Mouse (Mus musculus) intestine, postnatal 0 days (tissue): ENCODE measurements around the gene Gm12216. TPM values are rescaled to one million over a fixed set of nuclear protein-coding genes. Genes with fewer than 3 reads are reported as not detected.
"Not testable (repeated sequence)": the region's sequence is repeated elsewhere in the genome, so short reads cannot be mapped to it uniquely, and the experiment has no call there.

Source experiments
- ATAC-seq: fragments of 200-750 bp; cut with Nextera tagmentation; 2 replicates; pipeline ENCODE4 v1.8.0; 2017; ENCODE audit warnings: mild to moderate bottlenecking, moderate TSS enrichment, moderate library complexity
- H3K27ac ChIP-seq: fragments of 300-500 bp; sonication (generic); 2 replicates; pipeline ENCODE4 v1.5.1; 2014; ENCODE audit warnings: mild to moderate bottlenecking, low read depth, low read length, moderate library complexity
- H3K27me3 ChIP-seq: fragments of 300-500 bp; sonication (generic); replicated peaks from 2 replicates; pipeline ENCODE4 v1.6.1; 2014; ENCODE audit warnings: low read length, mixed read lengths; ENCODE audit not compliant: control insufficient read depth, insufficient read depth
- H3K36me3 ChIP-seq: fragments of 300-500 bp; sonication (generic); 2 replicates; pipeline ENCODE4 v1.6.1; 2014; ENCODE audit warnings: mild to moderate bottlenecking, moderate library complexity; ENCODE audit not compliant: control insufficient read depth, insufficient read depth
- H3K4me1 ChIP-seq: fragments of 300-500 bp; sonication (generic); replicated peaks from 2 replicates; pipeline ENCODE4 v1.6.1; 2014; ENCODE audit warnings: antibody characterized with exemption, low read length, mixed read lengths; ENCODE audit not compliant: control insufficient read depth, insufficient read depth
- H3K4me2 ChIP-seq: fragments of 300-500 bp; sonication (generic); replicated peaks from 2 replicates; pipeline ENCODE4 v1.6.1; 2014; ENCODE audit warnings: low read depth, mild to moderate bottlenecking, moderate library complexity
- H3K4me3 ChIP-seq: fragments of 300-500 bp; sonication (generic); 2 replicates; pipeline ENCODE4 v1.5.1; 2014; ENCODE audit warnings: low read depth, low read length
- H3K9ac ChIP-seq: fragments of 300-500 bp; sonication (generic); 2 replicates; pipeline ENCODE4 v1.6.1; 2014; ENCODE audit warnings: mild to moderate bottlenecking, low read depth, low read length
- H3K9me3 ChIP-seq: fragments of 300-500 bp; sonication (generic); 2 replicates; pipeline ENCODE4 v1.6.1; 2016; ENCODE audit warnings: mixed run types; ENCODE audit not compliant: control insufficient read depth
- CTCF ChIP-seq: sonication (generic); IDR thresholded peaks from 2 replicates; pipeline ENCODE4 v1.5.1; 2016; ENCODE audit warnings: low read depth, mild to moderate bottlenecking, control low read depth, antibody characterized with exemption, moderate library complexity
- WGBS: fragments of 180-500 bp; shearing (Covaris S2); extraction: QIAGEN DNeasy Blood & Tissue Kit; methylation state at CpG from one replicate; pipeline ENCODE4 v1.1.7; 2014; 5-methylcytosine and 5-hydroxymethylcytosine counted together
- polyA plus RNA-seq: library from polyadenylated mRNA; unstranded; fragments of >200 nt; fragmentation: Nextera tagmentation; extraction: Ambion mirVana; gene quantifications from 2 replicates; pipeline ENCODE4 v1.2.1, GENCODE M21; 2015

The Gm12216 gene
- polyA plus RNA-seq, 1 experiment from 2014 or later = 6.5 TPM

DNA sequence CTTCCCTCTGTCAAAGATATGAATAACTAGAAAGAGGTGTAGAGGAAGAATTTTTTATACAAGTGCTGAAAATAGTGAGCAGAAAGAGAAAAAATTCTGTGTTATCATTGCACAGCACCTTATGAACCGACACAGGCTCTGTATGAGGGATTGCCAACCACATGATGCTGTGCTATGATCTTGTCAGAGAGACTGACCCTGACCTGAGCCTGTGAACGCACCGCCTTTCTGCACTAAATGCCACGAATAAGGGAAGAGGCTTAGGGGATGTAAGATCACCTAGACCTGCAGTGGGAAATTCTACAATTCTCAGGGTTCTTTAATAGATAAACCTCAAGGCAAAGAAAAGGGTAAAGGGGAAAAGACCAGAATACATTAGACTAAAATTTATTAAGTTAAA lies 17.4 kb upstream of the Gm12216 start:
- Histone ChIP-seq H3K9me3 (no peaks in the 10 kb centered on the region), H3K4me3 (no peak overlapping the region), H3K4me1 (no peaks in the 10 kb centered on the region), H3K9ac (no peak overlapping the region), H3K27me3 (no peaks in the 10 kb centered on the region), H3K36me3 (peaks cover 16% of the 10 kb centered on the region; the same call in 1 of the 2 replicates), H3K4me2 (no peak overlapping the region), H3K27ac (no peak overlapping the region)
- no peak for ATAC-seq
- WGBS = 88% methylated on average over 4 of the region's 4 CpGs
- no peak for TF ChIP-seq CTCF

DNA sequence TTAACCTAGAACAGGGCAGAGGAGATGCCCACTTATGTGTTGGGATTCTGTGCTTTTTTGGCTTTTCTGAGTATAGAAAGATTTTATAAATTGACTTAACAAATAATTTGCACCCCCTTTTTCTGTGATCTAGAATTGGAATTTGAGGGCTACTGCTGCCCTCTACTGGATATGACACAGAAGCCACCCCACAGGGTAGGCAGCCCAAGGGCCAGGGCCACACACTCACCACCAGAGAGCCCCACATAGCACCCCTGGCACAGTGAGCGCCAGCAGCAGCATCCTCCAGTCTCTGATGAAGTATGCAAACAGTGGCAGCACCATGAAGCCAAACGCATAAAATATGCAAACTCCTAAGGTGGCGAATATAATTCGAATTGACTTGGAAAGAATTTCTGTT lies 15.7 kb upstream of the Gm12216 start:
- 43% methylated on average over 4 of the region's 4 CpGs for WGBS
- no peaks in the 10 kb centered on the region for H3K4me1 ChIP-seq
- H3K9me3 ChIP-seq = no peaks in the 10 kb centered on the region
- TF ChIP-seq CTCF = peak; percentile 68
- H3K27me3 ChIP-seq = no peaks in the 10 kb centered on the region
- no peak overlapping the region for H3K9ac ChIP-seq
- H3K36me3 ChIP-seq = peaks cover 17% of the 10 kb centered on the region; the same call in 1 of the 2 replicates
- no peak overlapping the region for H3K4me3 ChIP-seq
- ATAC-seq = peak; percentile 74
- no peak overlapping the region for H3K4me2 ChIP-seq
- H3K27ac ChIP-seq = no peak overlapping the region

DNA sequence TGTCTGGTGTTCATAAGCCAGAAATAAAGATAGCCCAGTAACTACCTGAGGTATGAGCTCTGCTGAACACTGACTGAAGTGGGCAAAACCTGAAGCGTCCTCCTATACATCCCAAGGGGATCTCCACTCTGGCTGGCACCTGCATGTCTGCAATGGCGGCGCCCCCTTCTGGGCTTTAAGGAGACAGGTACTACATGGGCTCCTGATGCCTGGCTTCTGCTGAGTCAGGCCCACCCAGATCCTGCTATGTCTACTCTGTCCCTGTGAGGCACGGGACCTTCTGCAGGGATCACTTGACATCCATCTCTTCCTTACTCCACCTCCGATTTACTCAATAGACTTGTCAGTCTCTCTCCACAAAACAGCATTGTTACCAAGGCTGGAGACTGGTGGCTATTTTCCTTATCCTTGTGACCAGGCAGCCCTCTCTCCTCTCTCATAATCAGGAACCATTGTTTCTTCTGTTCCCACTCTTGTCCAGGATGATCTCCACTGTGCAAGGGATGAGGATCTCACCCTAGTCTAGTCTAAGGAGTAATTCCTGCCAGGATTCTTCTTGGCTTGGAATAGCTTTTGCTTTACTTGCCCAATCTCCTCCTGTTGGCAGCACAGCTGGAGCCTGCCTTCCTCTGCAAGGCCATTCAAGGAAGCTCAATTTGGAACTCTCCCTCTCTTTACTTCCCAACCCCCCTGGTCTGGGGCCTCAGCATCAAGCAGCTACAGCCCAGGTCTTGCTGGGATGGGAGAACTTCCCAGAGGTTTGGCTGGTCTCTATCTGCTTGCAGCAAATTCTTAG lies 15.1 kb upstream of the Gm12216 start:
- not testable (repeated sequence) for H3K27ac ChIP-seq, H3K4me1 ChIP-seq, H3K9ac ChIP-seq, H3K4me2 ChIP-seq, H3K4me3 ChIP-seq, ATAC-seq, H3K27me3 ChIP-seq, H3K9me3 ChIP-seq
- 70% methylated on average over 5 of the region's 5 CpGs for WGBS
- peak; percentile 39 for TF ChIP-seq CTCF
- H3K36me3 ChIP-seq = peaks cover 17% of the 10 kb centered on the region; the same call in 1 of the 2 replicates

DNA sequence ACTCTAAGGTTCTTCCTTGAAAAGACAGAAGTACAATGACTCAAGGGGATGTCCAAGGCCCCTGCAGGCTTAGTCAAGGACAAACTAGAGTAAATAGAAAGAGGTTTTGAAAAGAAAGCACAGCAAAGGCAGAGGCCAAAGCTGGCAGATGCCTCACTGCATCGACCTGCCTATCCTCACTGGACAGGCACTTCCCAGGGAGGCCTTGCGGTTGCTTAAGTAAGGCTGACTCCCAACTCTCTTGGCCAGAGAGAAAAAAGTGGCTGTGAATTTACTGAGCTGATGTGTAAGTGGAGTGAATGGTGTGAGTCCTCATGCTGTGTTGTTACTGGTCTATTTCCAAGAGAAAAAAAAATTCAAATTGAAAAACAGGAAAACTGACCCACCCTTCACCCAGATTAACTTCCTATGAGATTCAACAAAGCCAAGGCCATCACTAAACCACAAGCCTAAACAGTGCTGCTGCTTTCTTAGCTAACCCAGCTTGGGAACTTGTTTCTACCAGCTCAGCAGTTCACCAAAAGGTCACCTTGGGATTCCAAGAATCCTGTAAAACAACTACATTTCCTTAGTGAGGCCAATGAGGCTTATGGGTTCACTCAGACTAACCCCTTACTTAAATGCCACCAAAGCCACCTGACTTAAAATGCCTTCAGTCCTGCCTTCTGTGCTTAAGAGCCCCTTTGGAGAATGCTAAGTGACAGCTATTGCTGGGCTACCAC lies 12.9 kb upstream of the Gm12216 start:
- H3K4me1 ChIP-seq = no peaks in the 10 kb centered on the region
- no peak overlapping the region for H3K9ac ChIP-seq
- H3K27ac ChIP-seq = no peak overlapping the region
- WGBS = 81% methylated on average over 2 of the region's 2 CpGs
- no peaks in the 10 kb centered on the region for H3K27me3 ChIP-seq
- no peak for ATAC-seq
- no peak overlapping the region for H3K4me2 ChIP-seq
- H3K9me3 ChIP-seq = no peaks in the 10 kb centered on the region
- peaks cover 17% of the 10 kb centered on the region; the same call in 1 of the 2 replicates for H3K36me3 ChIP-seq
- TF ChIP-seq CTCF = no peak
- no peak overlapping the region for H3K4me3 ChIP-seq

DNA sequence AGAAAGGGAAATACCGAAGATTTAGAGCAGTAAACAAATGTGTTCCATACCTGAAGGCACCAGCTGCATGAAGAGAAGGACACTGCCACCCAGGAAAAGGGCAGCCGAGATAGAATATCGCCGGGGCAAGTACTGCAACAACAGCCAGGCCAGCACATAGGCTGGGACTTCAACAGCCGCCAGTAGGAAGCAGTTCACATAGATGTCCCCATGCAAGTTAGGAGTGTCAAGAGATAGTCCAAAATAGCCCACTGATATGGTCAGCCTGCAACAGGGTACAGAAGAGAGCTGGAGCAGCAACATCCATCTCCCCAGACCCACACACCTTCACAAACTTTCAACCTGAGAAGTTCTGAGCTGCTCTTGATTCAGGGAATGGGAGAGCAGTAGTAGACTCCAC lies 10.1 kb upstream of the Gm12216 start:
- 93% methylated on average over 5 of the region's 5 CpGs for WGBS
- H3K27ac ChIP-seq = no peak overlapping the region
- H3K36me3 ChIP-seq = peaks cover 20% of the 10 kb centered on the region
- no peaks in the 10 kb centered on the region for H3K4me1 ChIP-seq
- no peak overlapping the region for H3K4me3 ChIP-seq
- TF ChIP-seq CTCF = no peak
- no peaks in the 10 kb centered on the region for H3K9me3 ChIP-seq
- H3K9ac ChIP-seq = no peak overlapping the region
- no peak for ATAC-seq
- H3K4me2 ChIP-seq = no peak overlapping the region
- no peaks in the 10 kb centered on the region for H3K27me3 ChIP-seq

DNA sequence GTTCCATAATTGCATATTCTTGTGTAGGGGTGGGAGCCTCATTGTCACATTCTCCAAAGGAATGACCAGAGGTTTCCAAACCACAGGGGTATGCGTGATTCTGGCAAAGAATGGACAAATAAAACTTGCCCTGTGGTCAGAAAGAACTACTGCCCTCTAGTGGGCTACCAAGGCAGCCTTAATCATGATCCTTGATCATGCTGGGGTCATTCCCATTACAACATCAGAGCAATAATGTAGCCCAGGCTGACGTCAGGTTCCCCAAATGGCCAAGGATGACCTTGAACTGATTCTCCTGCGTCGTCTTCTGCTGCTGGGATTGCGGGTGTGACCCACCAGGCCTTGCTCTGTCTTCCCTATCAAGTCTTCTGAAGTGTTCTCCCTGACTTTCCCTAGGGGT lies 9.3 kb upstream of the Gm12216 start:
- WGBS = 21% methylated on average over 5 of the region's 5 CpGs
- H3K9ac ChIP-seq = not testable (repeated sequence)
- TF ChIP-seq CTCF = peak; percentile 57

DNA sequence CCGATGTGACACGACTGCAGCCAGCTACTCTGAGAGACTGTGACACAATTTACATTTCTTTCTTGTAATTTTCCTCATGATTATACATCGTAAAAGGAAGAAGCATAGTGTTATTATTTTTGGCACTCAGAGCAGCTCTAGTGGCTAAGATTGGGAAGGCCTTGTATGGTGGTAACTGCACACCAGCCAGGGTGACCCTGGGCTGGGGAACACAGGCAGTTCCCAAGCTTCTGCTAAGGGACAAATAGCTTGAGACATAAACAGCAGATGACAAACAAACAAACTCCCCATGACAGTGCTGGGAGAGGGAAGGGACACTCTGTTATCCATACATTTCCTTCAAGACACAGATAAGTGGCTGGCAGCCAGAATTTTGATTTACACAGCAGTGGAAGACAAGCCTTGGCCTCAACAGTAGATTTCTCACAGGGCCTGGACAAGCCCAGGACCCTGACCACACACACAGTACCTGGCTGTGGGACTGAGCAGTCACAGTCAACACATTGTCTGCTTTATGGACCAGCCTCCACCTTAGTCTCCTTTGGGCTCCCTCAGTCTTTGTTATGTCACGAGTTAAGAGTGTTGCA lies 5.8 kb upstream of the Gm12216 start:
- H3K4me1 ChIP-seq, H3K4me2 ChIP-seq, H3K27me3 ChIP-seq, H3K9ac ChIP-seq, ATAC-seq, H3K4me3 ChIP-seq, H3K27ac ChIP-seq, H3K9me3 ChIP-seq, H3K36me3 ChIP-seq: not testable (repeated sequence)
- WGBS = 64% methylated on average over 1 of the region's 4 CpGs

More for the DNA sequence above, 9.3 kb upstream of the Gm12216 start:
- not testable (repeated sequence) for H3K4me3 ChIP-seq, H3K4me1 ChIP-seq, H3K9me3 ChIP-seq, H3K27ac ChIP-seq, H3K27me3 ChIP-seq, H3K4me2 ChIP-seq, ATAC-seq
- H3K36me3 ChIP-seq = peaks cover 20% of the 10 kb centered on the region
